Mouse (Mus musculus) heart, adult 9 months (tissue): ENCODE measurements around the gene Efcc1.
"Not testable (repeated sequence)": the region's sequence is repeated elsewhere in the genome, so short reads cannot be mapped to it uniquely, and the experiment has no call there.

ENCODE experiments used
- DNase-seq, 2 experiments: peaks; one replicate each; pipeline ENCODE4 v3.0.0; 2022; ENCODE audit warnings: low spot score in 2 of 2

Gene Efcc1

GRCm38 (mm10) chr6:87744632-87745031, 14.0 kb downstream of the Efcc1 start:
- no peak for DNase-seq

GRCm38 (mm10) chr6:87745301-87745700, 14.6 kb downstream of the Efcc1 start:
- DNase-seq, result no peak

GRCm38 (mm10) chr6:87746059-87746458, 15.4 kb downstream of the Efcc1 start:
- DNase-seq, result peak in 1 of 2 experiments; percentile 56

GRCm38 (mm10) chr6:87746849-87747248, 16.2 kb downstream of the Efcc1 start:
- DNase-seq, result peak; percentile 79 to 80

GRCm38 (mm10) chr6:87748078-87748477, 17.4 kb downstream of the Efcc1 start:
- no peak for DNase-seq

GRCm38 (mm10) chr6:87748531-87748930, 17.9 kb downstream of the Efcc1 start:
- no peak for DNase-seq

- DNase-seq, result no peak
These were observed 19.7 kb downstream of the Efcc1 start for GRCm38 (mm10) chr6:87750184-87750910.

- DNase-seq, result no peak
These were observed 20.9 kb downstream of the Efcc1 start for GRCm38 (mm10) chr6:87751574-87751973.

- DNase-seq, result no peak
These were observed 24.5 kb downstream of the Efcc1 start for GRCm38 (mm10) chr6:87755196-87755595.

- no peak for DNase-seq
These were observed 26.2 kb downstream of the Efcc1 start for GRCm38 (mm10) chr6:87756896-87757295.

- DNase-seq, result no peak
These were observed 28.7 kb downstream of the Efcc1 start for GRCm38 (mm10) chr6:87759404-87759803.

- DNase-seq, result no peak
These were observed 29.2 kb downstream of the Efcc1 start for GRCm38 (mm10) chr6:87759850-87760249.

GRCm38 (mm10) chr6:87762161-87762560, 31.5 kb downstream of the Efcc1 start:
- DNase-seq, result no peak

- DNase-seq, result no peak
These were observed 33.0 kb downstream of the Efcc1 start for GRCm38 (mm10) chr6:87763376-87764280.

GRCm38 (mm10) chr6:87764296-87764695, 33.6 kb downstream of the Efcc1 start:
- not testable (repeated sequence) for DNase-seq

GRCm38 (mm10) chr6:87770626-87771025, 40.0 kb downstream of the Efcc1 start:
- DNase-seq, result no peak

- no peak for DNase-seq
These were observed 43.8 kb downstream of the Efcc1 start for GRCm38 (mm10) chr6:87774466-87774865.

- no peak for DNase-seq
These were observed 44.2 kb downstream of the Efcc1 start for GRCm38 (mm10) chr6:87774909-87775308.

- DNase-seq, result no peak
These were observed 45.0 kb downstream of the Efcc1 start for GRCm38 (mm10) chr6:87775588-87776245.

GRCm38 (mm10) chr6:87776663-87777062, 46.0 kb downstream of the Efcc1 start:
- no peak for DNase-seq

- no peak for DNase-seq
These were observed 47.2 kb downstream of the Efcc1 start, which contains the start of gene Gp9 for GRCm38 (mm10) chr6:87777842-87778241. TSS of gene Gp9 (plus strand) at chr6:87778072.
